Mouse (Mus musculus): ENCODE measurements around the gene Emc4. TPM values are rescaled to one million over a fixed set of nuclear protein-coding genes. Genes with fewer than 3 reads are reported as not detected.

Emc4 gene
- polyA plus RNA-seq, 1 experiment from 2014 or later, result 118 TPM

Other genes with a start within 250 kb of the Emc4 start
- not detected in 2 replicates for gene Olfr1316, start 233.1 kb downstream of the Emc4 start, polyA plus RNA-seq (2015; fragmentation: Nextera tagmentation; extraction: Ambion mirVana)
- gene Olfr1317, start 227.7 kb downstream of the Emc4 start, polyA plus RNA-seq (2015; fragmentation: Nextera tagmentation; extraction: Ambion mirVana), result not detected in 2 replicates
- gene Olfr1318, start 213.8 kb downstream of the Emc4 start, polyA plus RNA-seq (2015; fragmentation: Nextera tagmentation; extraction: Ambion mirVana), result not detected in 2 replicates
- 19.9 and 22.6 TPM in 2 replicates for gene Lpcat4, start 128.6 kb downstream of the Emc4 start, polyA plus RNA-seq (2015; fragmentation: Nextera tagmentation; extraction: Ambion mirVana)
- 0.04 TPM in 1 of 2 replicates, not detected in the other for gene Nutm1, start 108.7 kb downstream of the Emc4 start, polyA plus RNA-seq (2015; fragmentation: Nextera tagmentation; extraction: Ambion mirVana)
- gene Nop10, start 106.1 kb downstream of the Emc4 start, polyA plus RNA-seq (2015; fragmentation: Nextera tagmentation; extraction: Ambion mirVana), result 214 and 238 TPM in 2 replicates
- gene Slc12a6, start 102.2 kb downstream of the Emc4 start, polyA plus RNA-seq (2015; fragmentation: Nextera tagmentation; extraction: Ambion mirVana), result 11.9 and 14.9 TPM in 2 replicates
- gene Gm21985, start 101.7 kb downstream of the Emc4 start, polyA plus RNA-seq (2015; fragmentation: Nextera tagmentation; extraction: Ambion mirVana), result not detected in 2 replicates
- gene Katnbl1, start 11.2 kb upstream of the Emc4 start, polyA plus RNA-seq (2015; fragmentation: Nextera tagmentation; extraction: Ambion mirVana), result 31.9 and 33.9 TPM in 2 replicates
- gene Emc7, start 87.0 kb upstream of the Emc4 start, polyA plus RNA-seq (2015; fragmentation: Nextera tagmentation; extraction: Ambion mirVana), result 19.2 and 20.1 TPM in 2 replicates
- not detected in 2 replicates for gene Chrm5, start 112.7 kb upstream of the Emc4 start, polyA plus RNA-seq (2015; fragmentation: Nextera tagmentation; extraction: Ambion mirVana)
- gene Aven, start 124.9 kb upstream of the Emc4 start, polyA plus RNA-seq (2015; fragmentation: Nextera tagmentation; extraction: Ambion mirVana), result 1.7 and 6.2 TPM in 2 replicates

Measured in intestine, embryonic 16.5 days (tissue).